Mouse (Mus musculus) brain, embryonic 14.5 days (tissue): ENCODE measurements around the gene Psmb8.

Experiments used
- CTCF ChIP-seq: fragments of 200-500 bp; IDR thresholded peaks from 2 replicates; pipeline ENCODE4 v1.5.1; 2012; ENCODE audit warnings: inconsistent platforms, mild to moderate bottlenecking, moderate library complexity, borderline replicate concordance; ENCODE audit not compliant: insufficient read depth, insufficient read length; ENCODE audit errors: extremely low read depth
- POLR2A ChIP-seq: fragments of 200-500 bp; IDR thresholded peaks from 2 replicates; pipeline ENCODE4 v1.6.1; 2012; ENCODE audit warnings: mild to moderate bottlenecking, inconsistent platforms, borderline replicate concordance; ENCODE audit not compliant: poor library complexity, insufficient read depth, insufficient read length, severe bottlenecking; ENCODE audit errors: extremely low read depth

- no peak for TF ChIP-seq POLR2A
- TF ChIP-seq CTCF = no peak
Observed at GRCm38 (mm10) chr17:34194723-34195122, 2.8 kb upstream of the Psmb8 start.
